Mouse (Mus musculus): ENCODE data around the gene Rgs6. TPM values are rescaled to one million over a fixed set of nuclear protein-coding genes. Genes with fewer than 3 reads are reported as not detected.

Rgs6 gene
- 0.70 and 0.93 TPM in 2 replicates for polyA plus RNA-seq (2014; fragmentation: Nextera tagmentation; extraction: Ambion mirVana)

- Histone ChIP-seq H3K4me2 (ENCODE audit: low read depth, low read length) (no peak within 1 kb of the TSS), H3K27me3 (ENCODE audit: control insufficient read depth, insufficient read depth, low read length) (no peaks in the 10 kb centered on the region), H3K27ac (replicated peaks; ENCODE audit: low read depth, low read length) (no peak within 1 kb of the TSS), H3K9me3 (replicated peaks; ENCODE audit: control insufficient read depth, low read length) (no peaks in the 10 kb centered on the region), H3K4me3 (ENCODE audit: low read depth, low read length) (no peak within 1 kb of the TSS), H3K4me1 (ENCODE audit: control insufficient read depth, insufficient read depth, low read length) (no peaks in the 10 kb centered on the region), H3K36me3 (replicated peaks; ENCODE audit: control insufficient read depth, insufficient read depth, low read depth, low read length) (no peaks in the 10 kb centered on the region), H3K9ac (replicated peaks; ENCODE audit: low read length) (no peak within 1 kb of the TSS)
- 86% methylated on average over 2 of the region's 2 CpGs for WGBS
- DNase-seq (ENCODE audit: low spot score), result no peak
- ATAC-seq (replicated peaks; ENCODE audit: insufficient number of reproducible peaks, low FRiP score, low TSS enrichment, low read depth), result no peak
Observed at GRCm38 (mm10) chr12:82588017-82588416, at the start of gene Rgs6. TSS of gene Rgs6 (plus strand) at chr12:82588292.

- H3K36me3 ChIP-seq (replicated peaks; ENCODE audit: control insufficient read depth, insufficient read depth, low read depth, low read length), result no peaks in the 10 kb centered on the region
- no peak overlapping the region for H3K4me3 ChIP-seq (ENCODE audit: low read depth, low read length)
- H3K9me3 ChIP-seq (replicated peaks; ENCODE audit: control insufficient read depth, low read length), result no peaks in the 10 kb centered on the region
- DNase-seq (ENCODE audit: low spot score), result no peak
- no peak overlapping the region for H3K27ac ChIP-seq (replicated peaks; ENCODE audit: low read depth, low read length)
- no peaks in the 10 kb centered on the region for H3K27me3 ChIP-seq (ENCODE audit: control insufficient read depth, insufficient read depth, low read length)
- ATAC-seq (replicated peaks; ENCODE audit: insufficient number of reproducible peaks, low FRiP score, low TSS enrichment, low read depth), result no peak
- no peaks in the 10 kb centered on the region for H3K4me1 ChIP-seq (ENCODE audit: control insufficient read depth, insufficient read depth, low read length)
- no peak overlapping the region for H3K4me2 ChIP-seq (ENCODE audit: low read depth, low read length)
- WGBS, result 93% methylated on average over 4 of the region's 4 CpGs
- H3K9ac ChIP-seq (replicated peaks; ENCODE audit: low read length), result no peak overlapping the region
Observed at GRCm38 (mm10) chr12:82547127-82547526, 41.0 kb upstream of the Rgs6 start.

- DNase-seq (ENCODE audit: low spot score) (no peak), ATAC-seq (replicated peaks; ENCODE audit: insufficient number of reproducible peaks, low FRiP score, low TSS enrichment, low read depth) (no peak)
- H3K27me3 ChIP-seq (ENCODE audit: control insufficient read depth, insufficient read depth, low read length), result no peaks in the 10 kb centered on the region
- WGBS, result 89% methylated on average over 6 of the region's 6 CpGs
- no peaks in the 10 kb centered on the region for H3K9me3 ChIP-seq (replicated peaks; ENCODE audit: control insufficient read depth, low read length)
- H3K27ac ChIP-seq (replicated peaks; ENCODE audit: low read depth, low read length), result no peak overlapping the region
- no peak overlapping the region for H3K9ac ChIP-seq (replicated peaks; ENCODE audit: low read length)
- H3K4me1 ChIP-seq (ENCODE audit: control insufficient read depth, insufficient read depth, low read length), result no peaks in the 10 kb centered on the region
- no peaks in the 10 kb centered on the region for H3K36me3 ChIP-seq (replicated peaks; ENCODE audit: control insufficient read depth, insufficient read depth, low read depth, low read length)
- no peak overlapping the region for H3K4me2 ChIP-seq (ENCODE audit: low read depth, low read length)
- H3K4me3 ChIP-seq (ENCODE audit: low read depth, low read length), result no peak overlapping the region
Observed at GRCm38 (mm10) chr12:82549228-82549627, 38.9 kb upstream of the Rgs6 start.

- Histone ChIP-seq H3K27ac (replicated peaks; ENCODE audit: low read depth, low read length) (no peak overlapping the region), H3K4me3 (ENCODE audit: low read depth, low read length) (no peak overlapping the region), H3K9me3 (replicated peaks; ENCODE audit: control insufficient read depth, low read length) (no peaks in the 10 kb centered on the region), H3K9ac (replicated peaks; ENCODE audit: low read length) (no peak overlapping the region), H3K4me1 (ENCODE audit: control insufficient read depth, insufficient read depth, low read length) (no peaks in the 10 kb centered on the region), H3K27me3 (ENCODE audit: control insufficient read depth, insufficient read depth, low read length) (no peaks in the 10 kb centered on the region), H3K36me3 (replicated peaks; ENCODE audit: control insufficient read depth, insufficient read depth, low read depth, low read length) (no peaks in the 10 kb centered on the region), H3K4me2 (ENCODE audit: low read depth, low read length) (no peak overlapping the region)
- WGBS, result 90% methylated on average over 7 of the region's 7 CpGs
- no peak for ATAC-seq (replicated peaks; ENCODE audit: insufficient number of reproducible peaks, low FRiP score, low TSS enrichment, low read depth)
- DNase-seq (ENCODE audit: low spot score), result no peak
Observed at GRCm38 (mm10) chr12:82550076-82550475, 38.0 kb upstream of the Rgs6 start.

GRCm38 (mm10) chr12:82552376-82552775 is 35.7 kb upstream of the Rgs6 start:
- 88% methylated on average over 5 of the region's 5 CpGs for WGBS
- no peaks in the 10 kb centered on the region for H3K27me3 ChIP-seq (ENCODE audit: control insufficient read depth, insufficient read depth, low read length)
- no peak overlapping the region for H3K27ac ChIP-seq (replicated peaks; ENCODE audit: low read depth, low read length)
- ATAC-seq (replicated peaks; ENCODE audit: insufficient number of reproducible peaks, low FRiP score, low TSS enrichment, low read depth) (no peak), DNase-seq (ENCODE audit: low spot score) (no peak)
- H3K36me3 ChIP-seq (replicated peaks; ENCODE audit: control insufficient read depth, insufficient read depth, low read depth, low read length), result no peaks in the 10 kb centered on the region
- no peaks in the 10 kb centered on the region for H3K4me1 ChIP-seq (ENCODE audit: control insufficient read depth, insufficient read depth, low read length)
- H3K4me2 ChIP-seq (ENCODE audit: low read depth, low read length), result no peak overlapping the region
- H3K9ac ChIP-seq (replicated peaks; ENCODE audit: low read length), result no peak overlapping the region
- no peak overlapping the region for H3K4me3 ChIP-seq (ENCODE audit: low read depth, low read length)
- no peaks in the 10 kb centered on the region for H3K9me3 ChIP-seq (replicated peaks; ENCODE audit: control insufficient read depth, low read length)

GRCm38 (mm10) chr12:82562916-82563315 is 25.2 kb upstream of the Rgs6 start:
- H3K9me3 ChIP-seq (replicated peaks; ENCODE audit: control insufficient read depth, low read length), result no peaks in the 10 kb centered on the region
- no peak overlapping the region for H3K4me3 ChIP-seq (ENCODE audit: low read depth, low read length)
- no peak overlapping the region for H3K9ac ChIP-seq (replicated peaks; ENCODE audit: low read length)
- DNase-seq (ENCODE audit: low spot score) (peak; percentile 4), ATAC-seq (replicated peaks; ENCODE audit: insufficient number of reproducible peaks, low FRiP score, low TSS enrichment, low read depth) (no peak)
- no peak overlapping the region for H3K4me2 ChIP-seq (ENCODE audit: low read depth, low read length)
- no peaks in the 10 kb centered on the region for H3K27me3 ChIP-seq (ENCODE audit: control insufficient read depth, insufficient read depth, low read length)
- H3K27ac ChIP-seq (replicated peaks; ENCODE audit: low read depth, low read length), result no peak overlapping the region
- H3K36me3 ChIP-seq (replicated peaks; ENCODE audit: control insufficient read depth, insufficient read depth, low read depth, low read length), result no peaks in the 10 kb centered on the region
- no peaks in the 10 kb centered on the region for H3K4me1 ChIP-seq (ENCODE audit: control insufficient read depth, insufficient read depth, low read length)

- ATAC-seq (replicated peaks; ENCODE audit: insufficient number of reproducible peaks, low FRiP score, low TSS enrichment, low read depth) (no peak), DNase-seq (ENCODE audit: low spot score) (no peak)
- Histone ChIP-seq H3K9ac (replicated peaks; ENCODE audit: low read length) (no peak overlapping the region), H3K9me3 (replicated peaks; ENCODE audit: control insufficient read depth, low read length) (no peaks in the 10 kb centered on the region), H3K4me1 (ENCODE audit: control insufficient read depth, insufficient read depth, low read length) (no peaks in the 10 kb centered on the region), H3K4me3 (ENCODE audit: low read depth, low read length) (no peak overlapping the region), H3K36me3 (replicated peaks; ENCODE audit: control insufficient read depth, insufficient read depth, low read depth, low read length) (no peaks in the 10 kb centered on the region), H3K4me2 (ENCODE audit: low read depth, low read length) (no peak overlapping the region), H3K27me3 (ENCODE audit: control insufficient read depth, insufficient read depth, low read length) (no peaks in the 10 kb centered on the region), H3K27ac (replicated peaks; ENCODE audit: low read depth, low read length) (no peak overlapping the region)
- WGBS, result 95% methylated on average over 1 of the region's 1 CpGs
Observed at GRCm38 (mm10) chr12:82568370-82568769, 19.7 kb upstream of the Rgs6 start.

GRCm38 (mm10) chr12:82572706-82573105 is 15.4 kb upstream of the Rgs6 start:
- 82% methylated on average over 1 of the region's 1 CpGs for WGBS
- no peak for ATAC-seq (replicated peaks; ENCODE audit: insufficient number of reproducible peaks, low FRiP score, low TSS enrichment, low read depth)
- no peaks in the 10 kb centered on the region for H3K9me3 ChIP-seq (replicated peaks; ENCODE audit: control insufficient read depth, low read length)

More at GRCm38 (mm10) chr12:82572706-82573105, 15.4 kb upstream of the Rgs6 start:
- DNase-seq (ENCODE audit: low spot score), result no peak
- Histone ChIP-seq H3K4me3 (ENCODE audit: low read depth, low read length) (no peak overlapping the region), H3K27ac (replicated peaks; ENCODE audit: low read depth, low read length) (no peak overlapping the region), H3K4me2 (ENCODE audit: low read depth, low read length) (no peak overlapping the region), H3K36me3 (replicated peaks; ENCODE audit: control insufficient read depth, insufficient read depth, low read depth, low read length) (no peaks in the 10 kb centered on the region), H3K9ac (replicated peaks; ENCODE audit: low read length) (no peak overlapping the region), H3K27me3 (ENCODE audit: control insufficient read depth, insufficient read depth, low read length) (no peaks in the 10 kb centered on the region), H3K4me1 (ENCODE audit: control insufficient read depth, insufficient read depth, low read length) (no peaks in the 10 kb centered on the region)
